Mouse (Mus musculus): ENCODE data around the gene Gm27029.
"Not testable (repeated sequence)": the region's sequence is repeated elsewhere in the genome, so short reads cannot be mapped to it uniquely, and the experiment has no call there.

Gm27029 gene

GRCm38 (mm10) chr11:101424105-101424851 is at the start of gene Gm27029:
Gene Gm27029 (minus strand): TSS chr11:101424796.
- no peak for DNase-seq (ENCODE audit: low spot score)

DNA sequence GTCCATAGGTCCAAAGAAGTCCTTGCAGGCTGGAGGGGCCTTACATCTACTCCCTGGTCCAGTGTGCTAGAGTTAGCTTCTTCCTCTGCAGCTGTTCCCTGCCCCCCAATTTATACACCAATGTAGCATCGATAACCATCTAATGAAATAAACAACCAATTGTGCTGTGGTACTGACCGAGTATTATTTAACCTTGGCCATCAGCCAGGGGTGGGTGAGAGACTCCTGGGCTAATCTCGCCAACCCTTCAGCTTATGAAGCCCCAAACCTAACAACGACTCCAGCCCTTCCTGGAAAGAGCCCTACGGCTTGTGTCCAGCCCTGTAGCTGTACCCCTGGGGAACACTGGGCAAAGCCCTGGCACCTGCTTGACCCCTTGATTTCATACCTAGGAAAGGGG is 49.7 kb upstream of the Gm27029 start:
- no peak for DNase-seq (ENCODE audit: low spot score)

- DNase-seq (ENCODE audit: low spot score) = not testable (repeated sequence)
Measured at GRCm38 (mm10) chr11:101473686-101474085, 49.1 kb upstream of the Gm27029 start.

DNA sequence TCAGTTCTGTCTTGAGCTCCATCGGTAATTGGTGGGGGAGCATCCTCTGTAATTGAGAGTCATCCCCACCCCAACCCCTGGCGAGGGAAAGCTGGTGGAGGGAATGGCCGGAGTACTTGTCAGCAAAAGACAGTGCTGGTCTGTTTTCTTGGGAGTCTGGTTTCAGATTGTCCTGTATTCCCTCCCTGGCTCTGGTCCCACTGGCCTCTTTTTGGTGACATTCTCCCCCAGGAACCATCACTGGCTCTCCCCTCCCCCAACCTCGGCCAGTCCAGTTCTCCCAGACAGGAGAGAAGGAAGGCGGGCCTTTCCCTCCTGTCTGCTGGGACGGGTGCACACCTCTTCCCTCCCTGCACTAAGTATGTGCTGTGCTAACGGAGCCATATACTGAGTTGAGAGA is 47.7 kb upstream of the Gm27029 start:
- peak; percentile 69 for DNase-seq (ENCODE audit: low spot score)

GRCm38 (mm10) chr11:101471926-101472325 is 47.3 kb upstream of the Gm27029 start:
- DNase-seq (ENCODE audit: low spot score) = no peak

DNA sequence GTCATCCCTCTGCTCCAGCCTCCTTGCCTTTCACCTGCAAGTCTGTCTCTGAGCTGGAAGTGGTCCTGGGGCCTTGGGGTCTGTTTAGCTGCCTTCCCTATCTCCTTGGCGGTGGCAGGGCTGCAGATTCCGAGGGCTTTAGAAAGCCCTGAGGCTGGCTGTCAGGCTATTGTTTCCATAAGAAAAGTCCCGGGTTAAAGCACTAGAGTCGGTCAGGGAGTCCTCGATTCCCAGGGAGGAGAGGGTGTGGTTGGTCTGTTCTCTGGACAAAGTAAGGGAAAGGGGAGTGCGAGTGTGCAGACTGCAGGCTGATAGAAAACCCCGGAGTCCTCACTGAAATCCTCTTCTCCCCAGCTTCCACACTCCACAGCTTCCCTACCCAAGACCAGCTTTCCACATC is 45.6 kb upstream of the Gm27029 start:
- no peak for DNase-seq (ENCODE audit: low spot score)

DNA sequence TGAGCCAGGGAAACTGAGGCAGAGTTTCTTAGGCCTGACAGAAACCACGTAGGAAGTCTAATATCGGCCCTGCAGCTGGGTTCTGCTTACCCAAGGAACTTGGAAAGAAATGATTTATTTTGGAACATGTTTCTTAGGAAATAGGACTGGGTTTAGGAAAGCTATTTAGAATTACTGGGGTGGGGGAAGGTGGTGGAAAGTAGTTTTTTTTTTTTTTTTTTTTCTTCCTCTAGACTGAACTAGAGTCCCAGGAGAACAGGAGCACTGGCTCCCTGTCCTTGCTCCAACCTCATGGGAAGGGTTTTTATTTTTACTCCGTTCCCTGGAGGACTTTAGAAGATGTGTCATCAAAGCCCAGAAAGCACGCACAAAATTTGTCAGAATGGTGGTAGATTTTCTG is 44.6 kb upstream of the Gm27029 start:
- DNase-seq (ENCODE audit: low spot score) = no peak

DNA sequence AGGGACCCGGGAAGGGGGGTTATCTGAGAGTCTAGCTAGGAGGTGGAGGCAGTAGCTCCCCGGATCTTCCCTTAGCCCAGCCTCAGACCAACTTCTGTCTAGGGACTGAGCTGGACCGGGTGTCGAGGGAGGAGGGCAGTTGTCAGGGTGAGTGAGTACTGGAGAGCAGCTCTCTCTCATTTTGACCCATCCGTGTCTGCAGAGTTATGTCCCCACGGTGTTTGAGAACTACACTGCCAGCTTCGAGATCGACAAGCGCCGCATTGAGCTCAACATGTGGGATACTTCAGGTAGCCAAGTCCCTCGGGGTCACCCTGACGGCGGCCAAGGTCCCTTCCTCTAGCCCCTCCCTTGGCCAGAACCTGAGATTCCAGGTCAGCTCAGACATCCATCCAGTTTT is 44.1 kb upstream of the Gm27029 start:
- DNase-seq (ENCODE audit: low spot score) = no peak

DNA sequence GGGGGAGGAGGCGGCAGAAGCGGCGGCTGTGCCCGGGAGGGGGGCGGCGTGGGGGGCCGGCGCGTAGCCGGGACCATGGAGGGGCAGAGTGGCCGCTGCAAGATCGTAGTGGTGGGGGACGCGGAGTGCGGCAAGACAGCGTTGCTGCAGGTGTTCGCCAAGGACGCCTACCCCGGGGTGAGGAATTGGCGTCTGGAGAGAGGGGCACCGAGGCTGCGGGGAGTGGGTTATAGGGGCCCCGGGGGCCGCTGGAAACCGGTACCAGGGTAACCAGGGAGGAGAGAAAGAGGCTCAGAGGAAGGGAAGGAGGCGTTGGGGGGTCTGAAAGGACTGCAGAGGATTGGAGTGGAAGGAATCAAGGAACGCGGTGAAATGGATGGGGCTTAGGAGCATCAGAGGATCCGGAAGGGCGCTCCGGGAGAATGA is 43.7 kb upstream of the Gm27029 start:
- no peak for DNase-seq (ENCODE audit: low spot score)

DNA sequence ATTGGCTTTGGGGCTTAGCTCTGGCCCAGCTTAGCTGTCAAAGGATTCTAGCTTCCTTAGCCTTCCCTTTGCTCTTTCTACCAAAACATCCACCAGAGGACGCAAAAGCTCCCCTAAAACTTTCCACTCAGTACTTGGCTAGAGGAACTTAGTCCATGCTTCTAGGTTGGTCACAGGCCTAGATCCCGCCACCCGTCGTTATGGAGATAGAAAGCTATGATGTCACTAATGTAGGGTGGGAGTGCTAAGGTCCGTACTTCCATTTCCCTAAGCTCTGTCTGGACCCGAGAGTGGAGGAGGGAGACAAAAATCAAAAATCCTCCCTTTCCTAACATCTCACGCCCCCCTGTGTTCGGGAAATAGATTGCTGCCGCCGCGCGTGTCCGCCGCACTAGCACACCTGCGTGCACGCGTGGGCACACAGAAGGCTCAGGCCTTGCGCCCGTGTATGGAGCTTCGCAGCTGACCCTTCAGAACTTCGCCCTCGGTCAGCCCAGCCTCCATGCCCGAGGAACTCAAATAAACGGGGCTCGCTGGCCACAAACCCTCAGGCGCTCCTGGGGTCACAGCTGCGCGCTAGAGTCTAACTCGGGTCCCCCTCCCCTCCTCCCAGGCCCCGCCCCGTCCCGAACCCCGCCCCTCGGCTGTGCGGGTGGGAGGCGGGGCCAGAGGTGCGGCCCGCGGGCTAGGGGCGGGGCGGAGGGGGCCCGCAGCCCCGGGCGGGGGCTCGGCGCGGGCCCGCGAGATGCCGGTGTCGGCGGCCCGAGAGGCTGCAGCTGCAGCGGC is 43.1 kb upstream of the Gm27029 start:
- peak; percentile 88 for DNase-seq (ENCODE audit: low spot score)

DNA sequence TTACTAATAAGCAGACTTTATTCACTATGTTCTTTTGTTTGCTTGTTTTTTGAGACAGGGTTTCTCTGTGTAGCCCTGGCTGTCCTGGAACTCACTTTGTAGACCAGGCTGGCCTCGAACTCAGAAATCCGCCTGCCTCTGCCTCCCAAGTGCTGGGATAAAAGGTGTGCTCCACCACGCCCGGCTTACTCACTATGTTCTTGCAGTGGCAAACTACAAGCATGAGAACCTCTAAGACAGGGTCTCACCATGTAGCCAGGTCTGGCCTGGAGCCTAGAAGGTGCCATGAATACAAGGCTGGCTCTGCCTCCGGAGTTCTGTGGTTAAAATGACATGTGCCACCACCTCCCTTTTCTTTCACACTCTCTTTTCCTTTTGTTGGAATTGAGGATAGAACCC is 42.0 kb upstream of the Gm27029 start:
- DNase-seq (ENCODE audit: low spot score) = not testable (repeated sequence)

- peak; percentile 86 for DNase-seq (ENCODE audit: low spot score)
Measured at GRCm38 (mm10) chr11:101465869-101466551, 41.4 kb upstream of the Gm27029 start, which contains the start of gene Vat1. Gene Vat1 (minus strand): TSS chr11:101466230.

DNA sequence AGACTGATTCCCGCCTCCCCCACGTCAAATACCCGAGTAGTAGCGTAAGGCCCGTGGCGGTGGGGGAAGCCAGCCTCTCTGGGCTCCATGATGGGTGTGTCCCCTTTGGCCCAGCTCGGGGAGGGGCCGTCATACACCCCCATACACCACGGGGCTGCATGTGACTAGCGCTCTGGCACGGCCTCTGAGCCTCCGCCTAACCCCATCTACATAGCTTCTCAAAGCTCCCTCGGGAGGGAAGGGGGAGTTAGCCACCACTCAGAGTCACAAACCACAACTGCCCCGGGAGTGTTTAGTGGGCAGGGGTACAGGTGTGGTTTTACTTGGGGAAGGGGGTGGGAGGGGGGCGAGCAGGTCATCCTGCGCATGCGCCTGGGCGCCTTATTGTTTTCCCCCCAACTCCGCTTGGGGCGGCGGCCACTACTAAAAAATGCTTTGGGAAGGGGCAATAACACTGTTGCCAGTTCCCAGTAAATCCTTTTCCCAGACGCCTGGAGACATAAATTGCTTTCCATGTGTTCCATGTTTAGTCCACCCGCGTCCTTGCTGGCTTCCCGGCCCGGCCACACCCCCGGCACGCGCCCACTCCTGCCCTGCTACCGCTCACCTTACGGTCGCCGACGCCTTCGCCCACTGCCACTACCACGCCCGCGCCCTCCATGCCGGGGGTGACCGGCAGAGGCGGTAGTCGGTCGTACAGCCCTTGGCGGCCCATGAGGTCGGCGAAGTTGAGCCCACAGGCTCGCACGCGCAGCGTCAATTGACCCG is 40.7 kb upstream of the Gm27029 start:
- DNase-seq (ENCODE audit: low spot score) = peak; percentile 77

DNA sequence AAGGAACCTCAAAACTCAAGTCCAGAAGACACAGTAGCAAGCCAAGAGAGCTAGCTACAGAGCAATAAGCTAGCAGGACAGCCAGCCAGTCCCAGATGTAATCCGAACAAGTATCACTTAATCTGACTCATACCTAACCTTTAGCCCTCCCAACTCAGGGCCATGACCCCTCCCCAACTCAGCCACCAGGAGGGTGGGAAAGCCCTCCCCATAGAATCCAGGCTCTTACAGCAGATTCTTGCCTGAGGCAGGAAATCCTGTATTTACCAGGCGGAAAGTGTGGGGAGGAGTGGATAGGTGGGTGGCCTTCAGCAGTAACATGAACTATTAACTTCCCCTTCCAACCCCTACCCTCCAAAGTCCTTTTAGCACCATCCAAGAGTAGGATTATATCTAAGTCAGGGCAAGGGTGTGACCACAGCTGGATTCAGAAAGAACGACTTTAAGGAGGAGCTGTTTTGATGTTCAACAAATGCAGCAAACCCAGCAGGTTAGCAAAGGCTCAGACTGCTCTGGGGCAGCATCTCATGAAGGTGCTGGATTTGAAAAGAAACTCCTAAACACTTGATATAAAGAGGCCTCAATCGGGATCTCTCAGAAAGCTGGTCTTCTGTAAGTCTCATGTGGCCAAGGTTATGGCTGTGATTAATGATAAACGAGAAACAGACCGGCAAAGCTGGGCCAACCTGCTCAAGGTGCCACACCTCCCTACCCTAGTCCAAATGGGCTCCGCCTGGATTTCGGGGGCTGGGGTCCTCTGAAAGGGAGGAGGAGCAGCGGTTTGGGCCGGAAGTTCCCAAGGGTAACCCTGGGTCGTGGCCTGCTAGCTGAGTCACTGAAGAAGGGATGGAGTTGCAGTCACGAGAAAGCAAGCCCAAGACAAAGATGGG is 39.9 kb upstream of the Gm27029 start, which contains the start of gene Rnd2:
Gene Rnd2 (plus strand): TSS at position 789 of the 890 bp plus-strand sequence.
- DNase-seq (ENCODE audit: low spot score) = no peak

GRCm38 (mm10) chr11:101462583-101463440 is 38.2 kb upstream of the Gm27029 start:
- no peak for DNase-seq (ENCODE audit: low spot score)

DNA sequence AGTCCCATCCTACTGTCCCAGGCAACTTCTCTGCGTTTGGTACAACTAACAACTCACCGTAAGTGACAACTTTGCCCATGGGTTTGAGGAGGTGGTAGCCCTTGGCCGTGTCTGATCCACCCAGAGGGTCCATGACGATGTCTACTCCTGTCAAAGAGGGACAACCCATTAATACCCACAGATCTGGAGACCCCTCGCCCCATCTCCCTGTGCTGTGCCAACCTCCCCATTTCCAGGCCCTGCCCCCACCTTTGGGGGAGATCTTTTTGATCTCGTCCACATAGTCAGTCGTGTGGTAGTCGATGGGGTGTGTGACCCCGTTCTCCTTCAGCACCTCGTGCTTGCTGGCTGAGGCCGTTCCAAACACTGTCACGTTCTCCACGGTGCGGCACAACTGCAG is 37.5 kb upstream of the Gm27029 start:
- DNase-seq (ENCODE audit: low spot score) = no peak

- DNase-seq (ENCODE audit: low spot score) = no peak
Measured at GRCm38 (mm10) chr11:101460321-101460720, 35.7 kb upstream of the Gm27029 start.

DNA sequence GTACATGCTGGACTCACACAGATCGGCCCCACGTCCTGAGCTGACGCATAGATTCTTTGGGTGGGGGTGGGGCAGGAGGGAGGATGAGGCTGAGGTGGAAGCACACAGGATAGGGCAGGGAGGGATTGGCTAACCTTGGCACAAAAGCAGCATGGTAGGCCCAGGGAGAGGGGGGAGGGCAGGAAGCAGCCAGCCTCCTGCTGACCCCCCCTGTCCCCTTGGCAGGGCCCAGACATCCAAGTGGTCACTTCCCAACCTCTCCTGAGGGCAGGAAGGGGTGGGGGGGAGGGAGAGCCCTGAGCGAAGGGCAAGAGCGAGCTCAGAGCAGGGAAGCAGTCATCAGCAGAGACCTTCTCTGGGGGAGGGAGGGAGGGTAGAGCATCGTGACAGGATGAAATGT is 35.1 kb upstream of the Gm27029 start:
- DNase-seq (ENCODE audit: low spot score) = no peak

GRCm38 (mm10) chr11:101458217-101458616 is 33.6 kb upstream of the Gm27029 start:
- no peak for DNase-seq (ENCODE audit: low spot score)

GRCm38 (mm10) chr11:101457631-101458030 is 33.0 kb upstream of the Gm27029 start:
- DNase-seq (ENCODE audit: low spot score) = no peak

Data from testis, postnatal 10 days (tissue).